Mouse (Mus musculus) lung, postnatal 0 days (tissue): ENCODE measurements around the gene Syde2.

Experiments
- CTCF ChIP-seq: IDR thresholded peaks from 2 replicates; pipeline ENCODE4 v1.5.1; 2016; ENCODE audit warnings: antibody characterized with exemption, mild to moderate bottlenecking
- EP300 ChIP-seq: IDR thresholded peaks from 2 replicates; pipeline ENCODE4 v1.6.1; 2016; ENCODE audit warnings: antibody characterized with exemption, mild to moderate bottlenecking, control low read depth

DNA sequence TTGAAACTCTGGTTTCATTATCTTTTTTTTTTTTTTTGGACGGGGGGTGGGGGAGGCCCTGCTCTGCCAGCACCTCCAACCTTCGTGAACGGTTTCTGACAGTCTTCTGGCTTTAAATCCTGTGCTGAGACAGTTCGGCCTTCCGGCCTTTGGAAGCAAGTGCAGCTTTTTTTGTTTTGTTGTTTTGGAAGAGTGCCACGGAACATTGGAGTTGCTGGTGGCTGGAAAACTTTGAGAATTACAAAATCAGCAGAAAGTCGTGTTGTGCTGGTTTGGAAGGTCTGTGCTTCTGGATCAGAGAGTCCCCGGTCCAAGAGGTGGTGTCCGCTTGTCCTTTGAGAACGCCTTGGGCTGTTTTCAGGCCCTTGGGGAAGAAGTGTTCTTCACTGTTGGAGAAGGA is 5.1 kb downstream of the Syde2 start:
- TF ChIP-seq CTCF (0 out of 2 replicates have a peak, but pooled peaks have one; percentile 4), EP300 (no peak; the same call in 1 of the 2 replicates)
